Mouse (Mus musculus): ENCODE results near the gene Phf13. TPM values are rescaled to one million over a fixed set of nuclear protein-coding genes. Genes with fewer than 3 reads are reported as not detected.

Phf13 gene
- polyA plus RNA-seq, 1 experiment: 7.5 TPM

DNA sequence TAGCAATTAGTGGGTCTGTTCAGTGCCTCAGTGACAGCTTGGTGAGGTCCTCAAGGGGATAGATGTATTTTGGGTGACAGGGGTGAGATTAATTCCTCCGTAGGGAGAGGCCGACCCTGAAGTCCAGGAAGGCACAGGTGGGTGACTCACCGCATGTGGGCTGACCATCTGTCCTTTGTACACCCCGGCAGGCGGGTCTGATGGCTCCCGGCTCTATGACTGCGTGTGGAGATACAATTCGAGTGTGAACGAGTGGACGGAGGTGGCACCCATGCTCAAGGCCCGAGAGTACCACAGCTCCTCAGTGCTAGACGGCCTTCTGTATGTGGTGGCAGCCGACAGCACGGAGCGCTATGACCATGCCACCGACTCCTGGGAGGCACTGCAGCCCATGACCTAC, 16.1 kb upstream of the Phf13 start:
- Histone ChIP-seq H3K27ac (ENCODE audit: insufficient read depth, low read depth, low read length) (no peak overlapping the region), H3K27me3 (ENCODE audit: control insufficient read depth, insufficient read depth, low read length) (no peaks in the 10 kb centered on the region), H3K36me3 (ENCODE audit: control insufficient read depth, insufficient read depth, low read length) (peaks cover 10% of the 10 kb centered on the region), H3K4me1 (ENCODE audit: control insufficient read depth, insufficient read depth, insufficient read length, low read length) (peaks cover 29% of the 10 kb centered on the region), H3K4me3 (ENCODE audit: low read depth, low read length) (no peak overlapping the region)
- WGBS: 85% methylated on average over 16 of the region's 16 CpGs
- TF ChIP-seq POLR2A (IDR thresholded peaks at IDR 0.05; ENCODE audit: low read depth, low read length) (no peak), CTCF (IDR thresholded peaks at IDR 0.05; ENCODE audit: extremely low read depth, insufficient read length, insufficient replicate concordance, low read depth, low read length) (no peak)

DNA sequence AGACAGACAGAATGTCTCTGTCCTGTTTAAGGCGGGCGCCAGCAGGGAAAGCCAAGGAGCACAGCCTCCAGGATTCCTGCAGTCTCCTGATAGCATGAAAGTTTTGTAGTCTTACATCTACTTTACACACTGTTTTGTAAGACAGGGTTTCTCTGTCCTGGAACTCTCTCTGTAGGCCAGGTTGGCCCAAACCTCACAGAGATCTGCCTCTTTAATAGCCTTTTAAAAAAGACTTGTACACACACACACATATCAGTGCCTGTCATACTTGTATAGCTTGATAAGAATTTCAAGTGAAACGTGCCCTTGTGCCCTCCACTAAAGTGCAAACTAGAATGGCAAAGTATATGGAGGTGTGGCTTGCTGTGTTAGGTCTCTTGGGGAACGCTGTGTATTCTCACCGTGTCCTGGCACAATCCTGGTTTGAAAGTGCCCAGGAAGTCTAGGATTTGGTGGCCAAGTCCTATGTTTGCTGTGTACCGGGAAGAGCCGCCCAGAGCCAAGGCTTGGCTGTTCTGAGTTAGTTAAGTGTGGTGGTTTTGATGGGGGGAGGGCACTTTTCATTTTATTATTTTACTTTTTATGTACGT, 15.2 kb upstream of the Phf13 start:
- Histone ChIP-seq H3K27me3 (ENCODE audit: control insufficient read depth, insufficient read depth, low read length) (no peaks in the 10 kb centered on the region), H3K36me3 (ENCODE audit: control insufficient read depth, insufficient read depth, low read length) (peaks cover 10% of the 10 kb centered on the region), H3K4me3 (ENCODE audit: low read depth, low read length) (peak overlapping the region; percentile 85), H3K4me1 (ENCODE audit: control insufficient read depth, insufficient read depth, insufficient read length, low read length) (peaks cover 29% of the 10 kb centered on the region), H3K27ac (ENCODE audit: insufficient read depth, low read depth, low read length) (peak overlapping the region; percentile 10; the same call in 1 of the 2 replicates)
- no peak for TF ChIP-seq CTCF (IDR thresholded peaks at IDR 0.05; ENCODE audit: extremely low read depth, insufficient read length, insufficient replicate concordance, low read depth, low read length)
- TF ChIP-seq POLR2A (IDR thresholded peaks at IDR 0.05; ENCODE audit: low read depth, low read length): no peak
- 32% methylated on average over 8 of the region's 8 CpGs for WGBS

DNA sequence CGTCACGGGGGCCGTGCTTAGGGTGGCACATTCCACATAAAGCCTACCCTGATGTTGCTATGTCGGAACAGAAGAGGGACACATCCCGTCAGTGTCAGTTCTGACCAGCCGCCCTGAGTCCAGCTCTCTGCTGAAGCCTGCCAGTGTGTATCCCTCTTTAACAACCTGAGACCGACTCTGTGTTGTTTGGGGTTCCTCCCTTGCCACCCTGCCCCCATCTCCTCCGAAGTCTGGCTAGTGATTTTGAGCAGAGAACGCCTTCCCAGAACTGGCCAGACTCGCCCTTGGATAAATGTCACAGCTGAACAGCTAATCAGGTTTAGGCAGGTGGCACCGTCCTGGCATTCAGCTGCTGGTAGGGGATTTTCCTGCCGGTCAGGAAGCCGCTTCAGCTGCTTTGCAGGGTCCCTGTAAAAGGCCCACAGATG, 14.7 kb upstream of the Phf13 start:
- Histone ChIP-seq H3K4me3 (ENCODE audit: low read depth, low read length) (peak overlapping the region; percentile 85), H3K36me3 (ENCODE audit: control insufficient read depth, insufficient read depth, low read length) (peaks cover 7% of the 10 kb centered on the region), H3K27me3 (ENCODE audit: control insufficient read depth, insufficient read depth, low read length) (no peaks in the 10 kb centered on the region), H3K27ac (ENCODE audit: insufficient read depth, low read depth, low read length) (peak overlapping the region; percentile 10), H3K4me1 (ENCODE audit: control insufficient read depth, insufficient read depth, insufficient read length, low read length) (peaks cover 29% of the 10 kb centered on the region)
- no peak for TF ChIP-seq POLR2A (IDR thresholded peaks at IDR 0.05; ENCODE audit: low read depth, low read length)
- TF ChIP-seq CTCF (IDR thresholded peaks at IDR 0.05; ENCODE audit: extremely low read depth, insufficient read length, insufficient replicate concordance, low read depth, low read length): no peak
- WGBS: 8% methylated on average over 13 of the region's 13 CpGs

DNA sequence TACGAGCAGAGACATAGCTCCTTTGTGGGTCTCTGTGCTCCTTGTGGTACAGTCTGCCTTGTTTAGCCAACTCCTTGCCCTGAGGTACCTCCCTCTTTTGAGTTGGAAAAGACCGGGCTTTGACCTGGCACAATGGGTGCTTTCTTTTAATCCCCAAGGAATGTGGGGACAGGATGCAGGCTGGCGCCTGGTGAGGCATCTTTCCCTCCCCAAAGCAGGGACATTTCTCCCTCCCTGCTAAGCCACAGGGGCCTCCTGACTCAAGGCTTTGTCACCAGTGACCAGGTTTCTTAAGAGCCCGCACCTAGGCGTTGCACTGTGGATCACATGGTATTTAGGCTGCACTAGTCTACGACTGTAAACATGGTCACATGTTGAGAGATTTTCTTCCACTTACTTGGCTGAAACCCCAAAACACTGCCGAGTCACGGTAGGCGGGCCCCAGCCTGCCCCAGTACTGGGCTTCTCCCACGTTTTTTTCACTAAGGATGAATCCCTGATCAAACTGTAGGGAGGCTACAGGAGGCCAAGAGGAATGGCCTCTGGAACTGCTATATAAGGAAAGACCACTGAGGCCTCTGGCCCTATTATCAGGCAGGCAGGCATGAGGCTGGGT, 14.1 kb upstream of the Phf13 start:
- WGBS: 3% methylated on average over 10 of the region's 10 CpGs
- H3K4me3 ChIP-seq (ENCODE audit: low read depth, low read length): peak overlapping the region; percentile 85

DNA sequence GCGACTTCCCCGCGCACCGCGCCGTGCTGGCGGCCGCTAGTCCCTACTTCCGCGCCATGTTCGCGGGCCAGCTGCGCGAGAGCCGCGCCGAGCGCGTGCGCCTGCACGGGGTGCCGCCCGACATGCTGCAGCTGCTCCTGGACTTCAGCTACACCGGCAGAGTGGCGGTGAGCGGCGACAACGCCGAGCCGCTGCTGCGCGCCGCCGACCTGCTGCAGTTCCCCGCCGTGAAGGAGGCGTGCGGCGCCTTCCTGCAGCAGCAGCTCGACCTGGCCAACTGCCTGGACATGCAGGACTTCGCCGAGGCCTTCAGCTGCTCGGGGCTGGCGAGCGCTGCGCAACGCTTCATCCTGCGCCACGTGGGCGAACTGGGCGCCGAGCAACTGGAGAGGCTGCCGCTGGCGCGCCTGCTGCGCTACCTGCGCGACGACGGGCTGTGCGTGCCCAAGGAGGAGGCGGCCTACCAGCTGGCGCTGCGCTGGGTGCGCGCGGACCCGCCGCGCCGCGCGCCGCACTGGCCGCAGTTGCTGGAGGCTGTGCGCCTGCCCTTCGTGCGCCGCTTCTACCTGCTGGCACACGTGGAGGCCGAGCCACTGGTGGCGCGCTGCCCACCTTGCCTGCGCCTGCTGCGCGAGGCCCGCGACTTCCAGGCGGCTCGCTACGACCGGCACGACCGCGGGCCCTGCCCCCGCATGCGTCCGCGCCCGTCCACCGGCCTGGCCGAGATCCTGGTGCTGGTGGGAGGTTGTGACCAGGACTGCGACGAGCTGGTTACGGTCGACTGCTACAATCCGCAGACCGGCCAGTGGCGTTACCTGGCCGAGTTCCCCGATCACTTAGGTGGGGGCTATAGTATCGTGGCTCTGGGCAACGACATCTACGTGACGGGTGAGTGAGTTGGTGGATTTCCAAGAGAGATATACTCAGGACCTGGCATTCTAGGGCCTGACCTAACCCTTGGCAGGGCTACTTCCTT, 13.3 kb upstream of the Phf13 start:
- WGBS: under 1% methylated on average over 115 of the region's 115 CpGs
- peaks cover 1% of the 10 kb centered on the region; the same call in 1 of the 2 replicates for H3K36me3 ChIP-seq (ENCODE audit: control insufficient read depth, insufficient read depth, low read length)
- no peak for TF ChIP-seq POLR2A (IDR thresholded peaks at IDR 0.05; ENCODE audit: low read depth, low read length)
- no peak for TF ChIP-seq CTCF (IDR thresholded peaks at IDR 0.05; ENCODE audit: extremely low read depth, insufficient read length, insufficient replicate concordance, low read depth, low read length)
- H3K27ac ChIP-seq (ENCODE audit: insufficient read depth, low read depth, low read length): peak overlapping the region; percentile 83
- H3K27me3 ChIP-seq (ENCODE audit: control insufficient read depth, insufficient read depth, low read length): no peaks in the 10 kb centered on the region
- H3K4me3 ChIP-seq (ENCODE audit: low read depth, low read length): peak overlapping the region; percentile 85
- H3K4me1 ChIP-seq (ENCODE audit: control insufficient read depth, insufficient read depth, insufficient read length, low read length): peaks cover 29% of the 10 kb centered on the region

More for the DNA sequence above, 14.1 kb upstream of the Phf13 start:
- no peak for TF ChIP-seq POLR2A (IDR thresholded peaks at IDR 0.05; ENCODE audit: low read depth, low read length)
- no peak for TF ChIP-seq CTCF (IDR thresholded peaks at IDR 0.05; ENCODE audit: extremely low read depth, insufficient read length, insufficient replicate concordance, low read depth, low read length)
- Histone ChIP-seq H3K36me3 (ENCODE audit: control insufficient read depth, insufficient read depth, low read length) (peaks cover 2% of the 10 kb centered on the region; the same call in 1 of the 2 replicates), H3K27me3 (ENCODE audit: control insufficient read depth, insufficient read depth, low read length) (no peaks in the 10 kb centered on the region), H3K4me1 (ENCODE audit: control insufficient read depth, insufficient read depth, insufficient read length, low read length) (peaks cover 29% of the 10 kb centered on the region), H3K27ac (ENCODE audit: insufficient read depth, low read depth, low read length) (peak overlapping the region; percentile 10; the same call in 1 of the 2 replicates)

DNA sequence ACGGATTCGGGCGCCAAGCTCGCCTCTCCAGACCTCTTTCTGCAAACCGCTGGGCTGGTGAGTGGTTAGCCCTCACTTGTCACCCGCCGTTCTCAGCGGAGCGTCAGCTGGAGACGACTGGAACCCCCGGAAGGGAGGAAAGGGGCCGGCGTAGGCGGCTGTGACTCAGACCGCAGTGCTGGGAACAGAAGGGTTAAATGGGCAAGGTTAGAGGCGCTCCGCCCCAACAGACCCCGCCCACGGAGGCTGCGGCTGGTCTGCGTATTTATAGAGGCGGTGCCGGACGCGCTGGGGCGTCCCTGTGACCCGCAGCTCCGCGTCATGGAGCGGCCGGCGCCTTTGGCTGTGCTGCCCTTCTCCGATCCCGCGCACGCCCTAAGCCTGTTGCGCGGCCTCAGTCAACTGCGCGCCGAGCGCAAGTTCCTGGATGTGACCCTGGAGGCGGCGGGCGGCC, 12.6 kb upstream of the Phf13 start, which contains the start of gene Klhl21:
TSS of gene Klhl21 (plus strand) at position 182 of the 454 bp plus-strand sequence.
- Histone ChIP-seq H3K27ac (ENCODE audit: insufficient read depth, low read depth, low read length) (peak within 1 kb of the TSS; percentile 83), H3K27me3 (ENCODE audit: control insufficient read depth, insufficient read depth, low read length) (no peaks in the 10 kb centered on the region), H3K36me3 (ENCODE audit: control insufficient read depth, insufficient read depth, low read length) (peaks cover 1% of the 10 kb centered on the region; the same call in 1 of the 2 replicates), H3K4me3 (ENCODE audit: low read depth, low read length) (peak within 1 kb of the TSS; percentile 85), H3K4me1 (ENCODE audit: control insufficient read depth, insufficient read depth, insufficient read length, low read length) (peaks cover 29% of the 10 kb centered on the region)
- under 1% methylated on average over 45 of the region's 45 CpGs for WGBS
- TF ChIP-seq CTCF (IDR thresholded peaks at IDR 0.05; ENCODE audit: extremely low read depth, insufficient read length, insufficient replicate concordance, low read depth, low read length) (no peak), POLR2A (IDR thresholded peaks at IDR 0.05; ENCODE audit: low read depth, low read length) (peak; percentile 95)
